Mouse (Mus musculus): ENCODE results near the gene Ugt1a5. TPM values are rescaled to one million over a fixed set of nuclear protein-coding genes. Genes with fewer than 3 reads are reported as not detected.
"Not testable (repeated sequence)": the region's sequence is repeated elsewhere in the genome, so short reads cannot be mapped to it uniquely, and the experiment has no call there.

The Ugt1a5 gene
- polyA plus RNA-seq (2015; fragmentation: Nextera tagmentation; extraction: Ambion mirVana): not detected in 2 replicates

DNA sequence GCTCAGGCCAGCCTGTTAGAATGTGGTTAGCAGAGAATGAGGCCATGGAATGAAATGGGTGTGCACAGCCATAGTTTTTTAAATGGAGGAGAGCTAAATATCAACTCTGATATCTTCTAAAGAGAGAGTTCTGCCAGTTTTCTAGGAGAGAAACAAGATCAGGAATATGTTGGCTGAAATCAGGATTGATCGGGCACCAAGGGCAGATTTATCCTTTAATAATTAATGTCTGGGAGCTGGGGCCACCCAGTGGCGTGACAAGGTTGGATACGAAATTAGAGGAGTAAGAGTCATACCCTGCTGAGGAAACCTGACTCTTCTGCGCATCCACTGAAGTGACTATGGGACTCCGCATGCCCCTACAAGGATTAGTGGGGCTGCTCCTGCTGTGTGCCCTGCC, at the start of gene Ugt1a5:
Gene Ugt1a5 (plus strand): TSS at position 302 of the 400 bp plus-strand sequence.
- Histone ChIP-seq H3K4me2 (ENCODE audit: low read depth, low read length) (no peak within 1 kb of the TSS), H3K36me3 (ENCODE audit: control insufficient read depth, insufficient read depth, low read length) (no peaks in the 10 kb centered on the region), H3K4me3 (ENCODE audit: low read length) (no peak within 1 kb of the TSS), H3K9me3 (ENCODE audit: control insufficient read depth, low read length) (no peaks in the 10 kb centered on the region), H3K27ac (ENCODE audit: low read length) (no peak within 1 kb of the TSS), H3K9ac (ENCODE audit: low read length) (no peak within 1 kb of the TSS), H3K27me3 (ENCODE audit: control insufficient read depth, insufficient read depth, low read depth, low read length) (no peaks in the 10 kb centered on the region), H3K4me1 (replicated peaks; ENCODE audit: control insufficient read depth, insufficient read depth, low read length) (no peaks in the 10 kb centered on the region)
- no peak for ATAC-seq (ENCODE audit: low read depth)
- 63% methylated on average over 5 of the region's 5 CpGs for WGBS

GRCm38 (mm10) chr1:88120550-88120949, 45.3 kb upstream of the Ugt1a5 start:
- not testable (repeated sequence) for H3K27ac ChIP-seq (ENCODE audit: low read length); H3K9ac ChIP-seq (ENCODE audit: low read length); H3K36me3 ChIP-seq (ENCODE audit: control insufficient read depth, insufficient read depth, low read length); H3K9me3 ChIP-seq (ENCODE audit: control insufficient read depth, low read length); H3K4me2 ChIP-seq (ENCODE audit: low read depth, low read length); H3K4me3 ChIP-seq (ENCODE audit: low read length); H3K4me1 ChIP-seq (replicated peaks; ENCODE audit: control insufficient read depth, insufficient read depth, low read length); H3K27me3 ChIP-seq (ENCODE audit: control insufficient read depth, insufficient read depth, low read depth, low read length)
- 14% methylated on average over 3 of the region's 4 CpGs for WGBS
- peak; percentile 52; the same call in 1 of the 2 replicates for ATAC-seq (ENCODE audit: low read depth)

DNA sequence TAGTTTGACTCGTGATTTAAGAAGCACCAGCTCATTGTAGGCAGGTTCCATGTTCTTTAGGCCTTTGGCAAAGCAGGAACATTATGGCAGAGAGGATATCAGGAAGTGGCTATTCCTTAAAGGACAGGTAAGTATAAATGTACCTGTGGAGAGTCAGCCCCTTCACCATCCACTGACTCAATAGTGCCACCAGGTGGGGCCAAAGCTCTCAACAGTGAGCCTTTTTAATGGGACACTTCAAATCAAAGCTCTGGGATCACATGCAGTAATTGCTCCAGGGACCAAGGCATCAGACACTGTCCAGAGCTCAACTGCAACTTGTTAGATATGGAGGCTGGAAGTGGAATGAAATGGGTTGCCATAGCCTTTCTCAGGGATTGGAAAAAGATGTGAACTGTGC, 44.3 kb upstream of the Ugt1a5 start:
- H3K4me1 ChIP-seq (replicated peaks; ENCODE audit: control insufficient read depth, insufficient read depth, low read length); H3K9me3 ChIP-seq (ENCODE audit: control insufficient read depth, low read length); H3K4me2 ChIP-seq (ENCODE audit: low read depth, low read length); ATAC-seq (ENCODE audit: low read depth); H3K27ac ChIP-seq (ENCODE audit: low read length); H3K4me3 ChIP-seq (ENCODE audit: low read length); H3K27me3 ChIP-seq (ENCODE audit: control insufficient read depth, insufficient read depth, low read depth, low read length); H3K36me3 ChIP-seq (ENCODE audit: control insufficient read depth, insufficient read depth, low read length); H3K9ac ChIP-seq (ENCODE audit: low read length): not testable (repeated sequence)
- WGBS: no CpG with 5 or more reads among the region's 1 CpGs

GRCm38 (mm10) chr1:88125827-88126360, 39.9 kb upstream of the Ugt1a5 start:
- not testable (repeated sequence) for H3K27ac ChIP-seq (ENCODE audit: low read length); H3K36me3 ChIP-seq (ENCODE audit: control insufficient read depth, insufficient read depth, low read length); ATAC-seq (ENCODE audit: low read depth); H3K4me2 ChIP-seq (ENCODE audit: low read depth, low read length); H3K9ac ChIP-seq (ENCODE audit: low read length); H3K9me3 ChIP-seq (ENCODE audit: control insufficient read depth, low read length); H3K4me1 ChIP-seq (replicated peaks; ENCODE audit: control insufficient read depth, insufficient read depth, low read length); H3K4me3 ChIP-seq (ENCODE audit: low read length); H3K27me3 ChIP-seq (ENCODE audit: control insufficient read depth, insufficient read depth, low read depth, low read length)
- 71% methylated on average over 3 of the region's 4 CpGs for WGBS

- not testable (repeated sequence) for H3K36me3 ChIP-seq (ENCODE audit: control insufficient read depth, insufficient read depth, low read length); H3K4me2 ChIP-seq (ENCODE audit: low read depth, low read length); H3K27ac ChIP-seq (ENCODE audit: low read length); H3K27me3 ChIP-seq (ENCODE audit: control insufficient read depth, insufficient read depth, low read depth, low read length); H3K4me1 ChIP-seq (replicated peaks; ENCODE audit: control insufficient read depth, insufficient read depth, low read length); H3K4me3 ChIP-seq (ENCODE audit: low read length); H3K9me3 ChIP-seq (ENCODE audit: control insufficient read depth, low read length); H3K9ac ChIP-seq (ENCODE audit: low read length); ATAC-seq (ENCODE audit: low read depth)
- WGBS: 70% methylated on average over 2 of the region's 2 CpGs
Measured at GRCm38 (mm10) chr1:88129091-88129490, 36.7 kb upstream of the Ugt1a5 start.

- H3K9ac ChIP-seq (ENCODE audit: low read length); ATAC-seq (ENCODE audit: low read depth): not testable (repeated sequence)
Measured at GRCm38 (mm10) chr1:88130223-88130622, 35.6 kb upstream of the Ugt1a5 start.

GRCm38 (mm10) chr1:88133908-88134456, 31.8 kb upstream of the Ugt1a5 start:
- no peak for ATAC-seq (ENCODE audit: low read depth)
- H3K4me3 ChIP-seq (ENCODE audit: low read length): no peak overlapping the region
- H3K27me3 ChIP-seq (ENCODE audit: control insufficient read depth, insufficient read depth, low read depth, low read length): no peaks in the 10 kb centered on the region
- 61% methylated on average over 3 of the region's 3 CpGs for WGBS
- no peaks in the 10 kb centered on the region for H3K36me3 ChIP-seq (ENCODE audit: control insufficient read depth, insufficient read depth, low read length)
- H3K4me1 ChIP-seq (replicated peaks; ENCODE audit: control insufficient read depth, insufficient read depth, low read length): peaks cover 4% of the 10 kb centered on the region; the same call in 1 of the 2 replicates
- no peaks in the 10 kb centered on the region for H3K9me3 ChIP-seq (ENCODE audit: control insufficient read depth, low read length)
- H3K4me2 ChIP-seq (ENCODE audit: low read depth, low read length): no peak overlapping the region
- H3K9ac ChIP-seq (ENCODE audit: low read length): no peak overlapping the region
- peak overlapping the region; percentile 75 for H3K27ac ChIP-seq (ENCODE audit: low read length)

More at GRCm38 (mm10) chr1:88130223-88130622, 35.6 kb upstream of the Ugt1a5 start:
- H3K36me3 ChIP-seq (ENCODE audit: control insufficient read depth, insufficient read depth, low read length); H3K9me3 ChIP-seq (ENCODE audit: control insufficient read depth, low read length); H3K27me3 ChIP-seq (ENCODE audit: control insufficient read depth, insufficient read depth, low read depth, low read length); H3K4me1 ChIP-seq (replicated peaks; ENCODE audit: control insufficient read depth, insufficient read depth, low read length); H3K27ac ChIP-seq (ENCODE audit: low read length); H3K4me2 ChIP-seq (ENCODE audit: low read depth, low read length); H3K4me3 ChIP-seq (ENCODE audit: low read length): not testable (repeated sequence)
- 76% methylated on average over 1 of the region's 1 CpGs for WGBS

DNA sequence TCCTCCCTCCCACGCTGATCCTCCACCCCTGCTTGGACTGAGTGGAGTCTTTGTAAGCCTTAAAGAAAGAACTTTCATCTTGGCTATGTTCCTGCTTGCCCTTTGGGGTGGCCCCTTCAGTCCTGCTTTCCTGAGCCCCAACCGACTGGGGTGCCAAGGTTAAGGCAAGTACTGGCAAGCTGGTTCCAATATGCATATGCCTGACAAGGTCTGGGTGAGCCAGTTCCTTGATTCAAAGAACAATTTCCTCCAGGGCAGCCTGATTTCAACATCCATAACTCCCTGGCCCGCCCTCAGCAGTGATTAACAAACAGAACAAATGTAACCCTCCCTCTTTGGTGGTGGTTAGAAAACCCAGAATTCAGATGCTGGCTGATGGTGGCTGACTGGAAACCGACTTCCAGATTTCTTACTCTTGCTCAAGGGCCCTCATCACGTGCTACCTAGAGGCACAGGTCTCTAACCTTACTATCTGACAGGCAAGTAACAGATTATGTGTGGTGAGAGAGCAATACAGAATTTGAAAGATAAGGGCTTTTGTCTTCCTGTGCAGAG, 31.3 kb upstream of the Ugt1a5 start, which contains the start of gene Ugt1a6a:
Gene Ugt1a6a (plus strand): TSS at position 353 of the 555 bp plus-strand sequence.
- H3K27ac ChIP-seq (ENCODE audit: low read length): peak within 1 kb of the TSS; percentile 75
- peak; percentile 70 for ATAC-seq (ENCODE audit: low read depth)
- not testable (repeated sequence) for H3K9me3 ChIP-seq (ENCODE audit: control insufficient read depth, low read length); H3K36me3 ChIP-seq (ENCODE audit: control insufficient read depth, insufficient read depth, low read length); H3K4me1 ChIP-seq (replicated peaks; ENCODE audit: control insufficient read depth, insufficient read depth, low read length); H3K4me2 ChIP-seq (ENCODE audit: low read depth, low read length); H3K27me3 ChIP-seq (ENCODE audit: control insufficient read depth, insufficient read depth, low read depth, low read length); H3K9ac ChIP-seq (ENCODE audit: low read length); H3K4me3 ChIP-seq (ENCODE audit: low read length)
- 24% methylated on average over 4 of the region's 5 CpGs for WGBS

GRCm38 (mm10) chr1:88135229-88135904, 30.4 kb upstream of the Ugt1a5 start:
- H3K4me3 ChIP-seq (ENCODE audit: low read length); H3K27ac ChIP-seq (ENCODE audit: low read length); H3K4me1 ChIP-seq (replicated peaks; ENCODE audit: control insufficient read depth, insufficient read depth, low read length); H3K9me3 ChIP-seq (ENCODE audit: control insufficient read depth, low read length); H3K27me3 ChIP-seq (ENCODE audit: control insufficient read depth, insufficient read depth, low read depth, low read length); H3K36me3 ChIP-seq (ENCODE audit: control insufficient read depth, insufficient read depth, low read length); H3K4me2 ChIP-seq (ENCODE audit: low read depth, low read length); H3K9ac ChIP-seq (ENCODE audit: low read length): not testable (repeated sequence)
- 70% methylated on average over 5 of the region's 6 CpGs for WGBS
- peak; percentile 72; the same call in 1 of the 2 replicates for ATAC-seq (ENCODE audit: low read depth)
